Mouse (Mus musculus): ENCODE data around the gene 2900026A02Rik. TPM values are rescaled to one million over a fixed set of nuclear protein-coding genes. Genes with fewer than 3 reads are reported as not detected.

The 2900026A02Rik gene
- polyA plus RNA-seq, 2 experiments = 7.1 to 13.6 TPM

GRCm38 (mm10) chr5:113100422-113100821 lies 120.6 kb downstream of the 2900026A02Rik start:
- Histone ChIP-seq H3K27ac (replicated peaks; ENCODE audit: low read depth, low read length) (no peak overlapping the region), H3K4me1 (ENCODE audit: control insufficient read depth, insufficient read depth, low read length) (no peaks in the 10 kb centered on the region), H3K9ac (ENCODE audit: low read depth, low read length, severe bottlenecking) (no peak overlapping the region), H3K4me3 (replicated peaks; ENCODE audit: low read length) (no peak overlapping the region), H3K4me2 (replicated peaks; ENCODE audit: low read depth, low read length, severe bottlenecking) (no peak overlapping the region), H3K27me3 (ENCODE audit: control insufficient read depth, insufficient read depth, low read length) (no peaks in the 10 kb centered on the region), H3K9me3 (ENCODE audit: control insufficient read depth, low read length) (no peaks in the 10 kb centered on the region), H3K36me3 (ENCODE audit: control insufficient read depth, insufficient read depth, low read length) (no peaks in the 10 kb centered on the region)
- no peak for DNase-seq (ENCODE audit: low spot score)
- WGBS = 84% methylated on average over 11 of the region's 11 CpGs
- no peak for TF ChIP-seq POLR2A (IDR thresholded peaks at IDR 0.05; ENCODE audit: borderline replicate concordance, extremely low read depth, insufficient read depth, insufficient read length)
- ATAC-seq (ENCODE audit: low FRiP score, low read depth) = no peak

GRCm38 (mm10) chr5:113099546-113099945 lies 121.5 kb downstream of the 2900026A02Rik start:
- peak; percentile 58 for ATAC-seq (ENCODE audit: low FRiP score, low read depth)
- no peaks in the 10 kb centered on the region for H3K4me1 ChIP-seq (ENCODE audit: control insufficient read depth, insufficient read depth, low read length)
- no peaks in the 10 kb centered on the region for H3K27me3 ChIP-seq (ENCODE audit: control insufficient read depth, insufficient read depth, low read length)
- no peaks in the 10 kb centered on the region for H3K36me3 ChIP-seq (ENCODE audit: control insufficient read depth, insufficient read depth, low read length)
- DNase-seq (ENCODE audit: low spot score) = peak; percentile 90
- no peak overlapping the region for H3K4me3 ChIP-seq (replicated peaks; ENCODE audit: low read length)
- H3K27ac ChIP-seq (replicated peaks; ENCODE audit: low read depth, low read length) = no peak overlapping the region
- H3K4me2 ChIP-seq (replicated peaks; ENCODE audit: low read depth, low read length, severe bottlenecking) = no peak overlapping the region
- H3K9ac ChIP-seq (ENCODE audit: low read depth, low read length, severe bottlenecking) = no peak overlapping the region
- no peaks in the 10 kb centered on the region for H3K9me3 ChIP-seq (ENCODE audit: control insufficient read depth, low read length)
- 13% methylated on average over 1 of the region's 1 CpGs for WGBS
- TF ChIP-seq POLR2A (IDR thresholded peaks at IDR 0.05; ENCODE audit: borderline replicate concordance, extremely low read depth, insufficient read depth, insufficient read length) = 0 out of 2 replicates have a peak, but pooled peaks have one; percentile 26

- Histone ChIP-seq H3K4me3 (replicated peaks; ENCODE audit: low read length) (no peak overlapping the region), H3K4me2 (replicated peaks; ENCODE audit: low read depth, low read length, severe bottlenecking) (no peak overlapping the region), H3K4me1 (ENCODE audit: control insufficient read depth, insufficient read depth, low read length) (no peaks in the 10 kb centered on the region), H3K36me3 (ENCODE audit: control insufficient read depth, insufficient read depth, low read length) (no peaks in the 10 kb centered on the region), H3K9ac (ENCODE audit: low read depth, low read length, severe bottlenecking) (no peak overlapping the region), H3K27me3 (ENCODE audit: control insufficient read depth, insufficient read depth, low read length) (no peaks in the 10 kb centered on the region), H3K9me3 (ENCODE audit: control insufficient read depth, low read length) (no peaks in the 10 kb centered on the region), H3K27ac (replicated peaks; ENCODE audit: low read depth, low read length) (no peak overlapping the region)
- 86% methylated on average over 17 of the region's 17 CpGs for WGBS
- ATAC-seq (ENCODE audit: low FRiP score, low read depth) = no peak
- TF ChIP-seq POLR2A (IDR thresholded peaks at IDR 0.05; ENCODE audit: borderline replicate concordance, extremely low read depth, insufficient read depth, insufficient read length) = no peak
- no peak for DNase-seq (ENCODE audit: low spot score)
Observed at GRCm38 (mm10) chr5:113097551-113097950, 123.5 kb downstream of the 2900026A02Rik start.

GRCm38 (mm10) chr5:113095456-113095855 lies 125.6 kb downstream of the 2900026A02Rik start:
- DNase-seq (ENCODE audit: low spot score) (no peak), ATAC-seq (ENCODE audit: low FRiP score, low read depth) (no peak)
- no peak overlapping the region for H3K4me3 ChIP-seq (replicated peaks; ENCODE audit: low read length)
- 89% methylated on average over 18 of the region's 18 CpGs for WGBS
- no peak for TF ChIP-seq POLR2A (IDR thresholded peaks at IDR 0.05; ENCODE audit: borderline replicate concordance, extremely low read depth, insufficient read depth, insufficient read length)
- H3K9ac ChIP-seq (ENCODE audit: low read depth, low read length, severe bottlenecking) = no peak overlapping the region
- no peak overlapping the region for H3K4me2 ChIP-seq (replicated peaks; ENCODE audit: low read depth, low read length, severe bottlenecking)
- no peaks in the 10 kb centered on the region for H3K36me3 ChIP-seq (ENCODE audit: control insufficient read depth, insufficient read depth, low read length)
- no peak overlapping the region for H3K27ac ChIP-seq (replicated peaks; ENCODE audit: low read depth, low read length)
- no peaks in the 10 kb centered on the region for H3K9me3 ChIP-seq (ENCODE audit: control insufficient read depth, low read length)
- no peaks in the 10 kb centered on the region for H3K27me3 ChIP-seq (ENCODE audit: control insufficient read depth, insufficient read depth, low read length)
- no peaks in the 10 kb centered on the region for H3K4me1 ChIP-seq (ENCODE audit: control insufficient read depth, insufficient read depth, low read length)

GRCm38 (mm10) chr5:113092406-113092805 lies 128.6 kb downstream of the 2900026A02Rik start:
- Histone ChIP-seq H3K4me3 (replicated peaks; ENCODE audit: low read length) (no peak overlapping the region), H3K27me3 (ENCODE audit: control insufficient read depth, insufficient read depth, low read length) (no peaks in the 10 kb centered on the region), H3K9me3 (ENCODE audit: control insufficient read depth, low read length) (no peaks in the 10 kb centered on the region), H3K4me1 (ENCODE audit: control insufficient read depth, insufficient read depth, low read length) (no peaks in the 10 kb centered on the region), H3K9ac (ENCODE audit: low read depth, low read length, severe bottlenecking) (no peak overlapping the region), H3K27ac (replicated peaks; ENCODE audit: low read depth, low read length) (no peak overlapping the region), H3K36me3 (ENCODE audit: control insufficient read depth, insufficient read depth, low read length) (no peaks in the 10 kb centered on the region), H3K4me2 (replicated peaks; ENCODE audit: low read depth, low read length, severe bottlenecking) (no peak overlapping the region)
- 63% methylated on average over 7 of the region's 7 CpGs for WGBS
- ATAC-seq (ENCODE audit: low FRiP score, low read depth) (no peak), DNase-seq (ENCODE audit: low spot score) (no peak)
- TF ChIP-seq POLR2A (IDR thresholded peaks at IDR 0.05; ENCODE audit: borderline replicate concordance, extremely low read depth, insufficient read depth, insufficient read length) = no peak

GRCm38 (mm10) chr5:113091162-113091561 lies 129.9 kb downstream of the 2900026A02Rik start:
- H3K27me3 ChIP-seq (ENCODE audit: control insufficient read depth, insufficient read depth, low read length) = no peaks in the 10 kb centered on the region
- 55% methylated on average over 5 of the region's 5 CpGs for WGBS
- no peak overlapping the region for H3K9ac ChIP-seq (ENCODE audit: low read depth, low read length, severe bottlenecking)
- H3K4me2 ChIP-seq (replicated peaks; ENCODE audit: low read depth, low read length, severe bottlenecking) = no peak overlapping the region
- ATAC-seq (ENCODE audit: low FRiP score, low read depth) = no peak
- H3K36me3 ChIP-seq (ENCODE audit: control insufficient read depth, insufficient read depth, low read length) = no peaks in the 10 kb centered on the region
- no peak for TF ChIP-seq POLR2A (IDR thresholded peaks at IDR 0.05; ENCODE audit: borderline replicate concordance, extremely low read depth, insufficient read depth, insufficient read length)
- no peak overlapping the region for H3K4me3 ChIP-seq (replicated peaks; ENCODE audit: low read length)
- no peak for DNase-seq (ENCODE audit: low spot score)
- no peaks in the 10 kb centered on the region for H3K9me3 ChIP-seq (ENCODE audit: control insufficient read depth, low read length)
- H3K27ac ChIP-seq (replicated peaks; ENCODE audit: low read depth, low read length) = no peak overlapping the region
- H3K4me1 ChIP-seq (ENCODE audit: control insufficient read depth, insufficient read depth, low read length) = no peaks in the 10 kb centered on the region

All from limb, embryonic 14.5 days (tissue).